ENCODE assay signal across 12 mouse cellular contexts in genomic region chr7:145181376-145182034, GRCm38 (mm10). TPM values are rescaled to one million over a fixed set of nuclear protein-coding genes. Genes with fewer than 3 reads are reported as not detected.
A peak's percentile ranks its signal among the peaks of the same experiment; 100 is the strongest.
DNase-seq lines count a peak whose midpoint lies in the region; ATAC-seq and TF ChIP-seq lines count a peak whose summit lies in the region.
"Had no signal": no experiment of that assay in that cellular context is flagged by ENCODE, and none has a peak within 500 bp of the region (broad histone marks: within the 10 kb centered on the region; RNA-seq: fewer than 3 reads in every experiment).

No protein-coding gene starts in this region.

- TF ChIP-seq CTCF in lung, postnatal 0 days (IDR thresholded peaks at IDR 0.05) = no peak

- H3K36me3 ChIP-seq in forebrain, embryonic 10.5 days (replicated peaks) = no peaks in the 10 kb centered on the region
- H3K36me3 ChIP-seq in forebrain, embryonic 16.5 days (ENCODE audit: control insufficient read depth, insufficient read depth) = no peaks in the 10 kb centered on the region
- H3K36me3 ChIP-seq in lung, postnatal 0 days (ENCODE audit: insufficient read depth, low read length) = no peaks in the 10 kb centered on the region
- no peaks in the 10 kb centered on the region for H3K36me3 ChIP-seq in embryonic facial prominence, embryonic 13.5 days
- no peaks in the 10 kb centered on the region for H3K36me3 ChIP-seq in limb, embryonic 12.5 days
- H3K36me3 ChIP-seq: stomach, embryonic 15.5 days had no signal

- 79% methylated on average over 11 of the region's 11 CpGs for WGBS in forebrain, embryonic 10.5 days
- 17% methylated on average over 11 of the region's 11 CpGs for WGBS in forebrain, embryonic 16.5 days
- 52% methylated on average over 11 of the region's 11 CpGs for whole genome bisulfite sequencing in lung, postnatal 0 days
- WGBS in embryonic facial prominence, embryonic 13.5 days = 26% methylated on average over 11 of the region's 11 CpGs
- WGBS in limb, embryonic 12.5 days = 25% methylated on average over 11 of the region's 11 CpGs

- H3K27ac ChIP-seq in forebrain, embryonic 10.5 days = peak overlapping the region; percentile 51; the same call in 1 of the 2 replicates
- no peak overlapping the region for H3K27ac ChIP-seq in forebrain, embryonic 16.5 days (ENCODE audit: low read length)
- no peak overlapping the region for H3K27ac ChIP-seq in lung, postnatal 0 days (ENCODE audit: low read length)
- peak overlapping the region; percentile 81 for H3K27ac ChIP-seq in embryonic facial prominence, embryonic 13.5 days
- peak overlapping the region; percentile 89 for H3K27ac ChIP-seq in limb, embryonic 12.5 days
- H3K27ac ChIP-seq: stomach, embryonic 15.5 days had no signal

- no peak overlapping the region for H3K4me3 ChIP-seq in forebrain, embryonic 10.5 days
- no peak overlapping the region for H3K4me3 ChIP-seq in forebrain, embryonic 16.5 days (replicated peaks; ENCODE audit: low read length)
- H3K4me3 ChIP-seq in lung, postnatal 0 days (ENCODE audit: low read depth, low read length) = no peak overlapping the region
- H3K4me3 ChIP-seq in embryonic facial prominence, embryonic 13.5 days = no peak overlapping the region
- H3K4me3 ChIP-seq in limb, embryonic 12.5 days (replicated peaks) = no peak overlapping the region
- H3K4me3 ChIP-seq: stomach, embryonic 15.5 days had no signal

- no peak for TF ChIP-seq EP300 in lung, postnatal 0 days (IDR thresholded peaks at IDR 0.05)

- peaks cover 20% of the 10 kb centered on the region for H3K27me3 ChIP-seq in forebrain, embryonic 10.5 days (ENCODE audit: poor library complexity, severe bottlenecking)
- H3K27me3 ChIP-seq in forebrain, embryonic 16.5 days (replicated peaks; ENCODE audit: control insufficient read depth, insufficient read depth, low read length) = no peaks in the 10 kb centered on the region
- no peaks in the 10 kb centered on the region for H3K27me3 ChIP-seq in lung, postnatal 0 days (replicated peaks; ENCODE audit: insufficient read depth, low read length)
- no peaks in the 10 kb centered on the region for H3K27me3 ChIP-seq in embryonic facial prominence, embryonic 13.5 days
- no peaks in the 10 kb centered on the region; the same call in 1 of the 2 replicates for H3K27me3 ChIP-seq in limb, embryonic 12.5 days
- H3K27me3 ChIP-seq: stomach, embryonic 15.5 days had no signal

- no peak overlapping the region for H3K4me2 ChIP-seq in forebrain, embryonic 16.5 days (ENCODE audit: low read length)
- H3K4me2 ChIP-seq in lung, postnatal 0 days (replicated peaks; ENCODE audit: low read depth, low read length) = no peak overlapping the region
- H3K4me2 ChIP-seq in embryonic facial prominence, embryonic 13.5 days = no peak overlapping the region
- peak overlapping the region; percentile 19 for H3K4me2 ChIP-seq in limb, embryonic 12.5 days
- H3K4me2 ChIP-seq: stomach, embryonic 15.5 days had no signal

- DNase-seq in forebrain, embryonic 10.5 days (ENCODE audit: extremely low spot score, low spot score) = no peak
- DNase-seq in lung, postnatal 0 days (ENCODE audit: low spot score) = peak; percentile 65
- no peak for DNase-seq in lung, postnatal 36 days
- no peak for DNase-seq in urinary bladder, postnatal 36 days (ENCODE audit: low spot score in 2 of 2)
- DNase-seq in adrenal gland, postnatal 4 days (ENCODE audit: low spot score in 2 of 2) = no peak
- DNase-seq: heart, adult 11 months; kidney, adult 11 months had no signal

- H3K9me3 ChIP-seq in forebrain, embryonic 10.5 days = no peaks in the 10 kb centered on the region
- H3K9me3 ChIP-seq in forebrain, embryonic 16.5 days (ENCODE audit: control insufficient read depth, low read length) = no peaks in the 10 kb centered on the region
- no peaks in the 10 kb centered on the region for H3K9me3 ChIP-seq in lung, postnatal 0 days (ENCODE audit: low read length)
- no peaks in the 10 kb centered on the region for H3K9me3 ChIP-seq in embryonic facial prominence, embryonic 13.5 days
- H3K9me3 ChIP-seq in limb, embryonic 12.5 days = no peaks in the 10 kb centered on the region
- H3K9me3 ChIP-seq: stomach, embryonic 15.5 days had no signal

- ATAC-seq in forebrain, embryonic 16.5 days = no peak
- ATAC-seq in lung, postnatal 0 days = peak; percentile 5; the same call in 1 of the 2 replicates
- ATAC-seq in embryonic facial prominence, embryonic 13.5 days (ENCODE audit: insufficient number of reproducible peaks, insufficient read depth, low FRiP score, low TSS enrichment, low read depth) = no peak
- 0 out of 2 replicates have a peak, but pooled peaks have one; percentile 45 for ATAC-seq in limb, embryonic 12.5 days (ENCODE audit: insufficient number of reproducible peaks, insufficient read depth, low FRiP score, low TSS enrichment, low read depth)

- H3K4me1 ChIP-seq in forebrain, embryonic 10.5 days = peaks cover 47% of the 10 kb centered on the region
- peaks cover 13% of the 10 kb centered on the region; the same call in 1 of the 2 replicates for H3K4me1 ChIP-seq in forebrain, embryonic 16.5 days (replicated peaks; ENCODE audit: control insufficient read depth, insufficient read depth, low read length)
- H3K4me1 ChIP-seq in lung, postnatal 0 days (ENCODE audit: insufficient read depth, low read depth, low read length) = no peaks in the 10 kb centered on the region
- H3K4me1 ChIP-seq in embryonic facial prominence, embryonic 13.5 days = peaks cover 44% of the 10 kb centered on the region
- peaks cover 46% of the 10 kb centered on the region for H3K4me1 ChIP-seq in limb, embryonic 12.5 days (replicated peaks)

- no peak overlapping the region for H3K9ac ChIP-seq in forebrain, embryonic 16.5 days (replicated peaks; ENCODE audit: low read depth, low read length)
- H3K9ac ChIP-seq in lung, postnatal 0 days (replicated peaks; ENCODE audit: low read depth) = no peak overlapping the region
- H3K9ac ChIP-seq in embryonic facial prominence, embryonic 13.5 days = no peak overlapping the region
- H3K9ac ChIP-seq in limb, embryonic 12.5 days (replicated peaks) = no peak overlapping the region
- H3K9ac ChIP-seq: stomach, embryonic 15.5 days had no signal

RNA-seq across cellular contexts. Expression of gene 1810010D01Rik, which starts 26.4 kb away (rescaled TPM):
- 0.16 and 0.31 TPM in 2 replicates for polyA plus RNA-seq in forebrain, embryonic 10.5 days (2016; fragmentation: Nextera tagmentation; extraction: Ambion mirVana)
- not detected in 2 replicates for polyA plus RNA-seq in forebrain, embryonic 16.5 days (2015; fragmentation: Nextera tagmentation; extraction: Ambion mirVana)
- 0.73 and 0.94 TPM in 2 replicates for polyA plus RNA-seq in lung, postnatal 0 days (2015; fragmentation: Nextera tagmentation; extraction: Ambion mirVana)
- polyA plus RNA-seq in embryonic facial prominence, embryonic 13.5 days (2015; fragmentation: Nextera tagmentation; extraction: Ambion mirVana) = 0.44 and 0.84 TPM in 2 replicates
- 0.41 TPM in 1 of 2 replicates, not detected in the other for polyA plus RNA-seq in limb, embryonic 12.5 days (2016; fragmentation: Nextera tagmentation; extraction: Ambion mirVana)
- total RNA-seq in adrenal gland, postnatal 4 days (2021) = under 1 TPM in 1 of 2 experiments, not detected in 1; 0.45 TPM
- total RNA-seq: megakaryocyte, adult 5-6 weeks had no signal

Comparison
In these comparisons a context has a peak if more than half of its experiments do, and no peak if none do; other contexts are left out.
1. H3K27ac ChIP-seq: peak in forebrain, embryonic 10.5 days (single experiment), embryonic facial prominence, embryonic 13.5 days (single experiment) and limb, embryonic 12.5 days (single experiment); none in forebrain, embryonic 16.5 days (single experiment) and lung, postnatal 0 days (single experiment).
2. ATAC-seq: peak in lung, postnatal 0 days (single experiment) and limb, embryonic 12.5 days (single experiment); none in forebrain, embryonic 16.5 days (single experiment) and embryonic facial prominence, embryonic 13.5 days (single experiment).